ENCODE assay signal across 10 mouse cellular contexts in genomic region chr16:72218021-72218420, GRCm38 (mm10).
A peak's percentile ranks its signal among the peaks of the same experiment; 100 is the strongest.
DNase-seq lines count a peak whose midpoint lies in the region; TF ChIP-seq lines count a peak whose summit lies in the region.
"Had no signal": no experiment of that assay in that cellular context is flagged by ENCODE, and none has a peak within 500 bp of the region (broad histone marks: within the 10 kb centered on the region; RNA-seq: fewer than 3 reads in every experiment).

No protein-coding gene starts in this region.

- H3K4me1 ChIP-seq in MEL (ENCODE audit: control insufficient read depth in 1 of 2, insufficient read depth in 2 of 2, low read length in 2 of 2): no peaks in the 10 kb centered on the region

- H3K27ac ChIP-seq in layer of hippocampus, adult 2 months: no peak overlapping the region
- H3K27ac ChIP-seq in MEL (ENCODE audit: control insufficient read depth, low read depth, low read length): no peak overlapping the region
- H3K27ac ChIP-seq: midbrain, embryonic 15.5 days had no signal

- H3K27me3 ChIP-seq in MEL (ENCODE audit: control insufficient read depth in 1 of 2, insufficient read depth in 2 of 2, low read length in 2 of 2): no peaks in the 10 kb centered on the region
- H3K27me3 ChIP-seq: midbrain, embryonic 15.5 days had no signal

- peak; percentile 7 to 42 for DNase-seq in cerebellum, postnatal 10 days
- no peak for DNase-seq in cerebellum, adult 9-10 months
- DNase-seq in layer of hippocampus, adult 2 months (ENCODE audit: low spot score in 2 of 2): no peak
- DNase-seq in layer of hippocampus, adult 11-12 months (ENCODE audit: low spot score): no peak
- DNase-seq in MEL (ENCODE audit: low read depth, low spot score): peak; percentile 43
- peak; percentile 21 for DNase-seq in forelimb bud, embryonic 11.5 days (ENCODE audit: low read depth, low spot score)
- no peak for DNase-seq in spleen, adult 12 weeks (ENCODE audit: low spot score)
- no peak for DNase-seq in thymus, adult 18-20 months
- DNase-seq: gastrocnemius, postnatal 14 days had no signal

- no peak overlapping the region for H3K4me3 ChIP-seq in layer of hippocampus, adult 2 months
- H3K4me3 ChIP-seq in MEL (ENCODE audit: control insufficient read depth in 1 of 2, insufficient read depth in 1 of 2, low read depth in 2 of 2, low read length in 2 of 2): no peak overlapping the region
- H3K4me3 ChIP-seq: midbrain, embryonic 15.5 days had no signal

- peak; percentile 67 for TF ChIP-seq RAD21 in MEL (IDR thresholded peaks at IDR 0.05; ENCODE audit: low read depth, low read length)

- peak; percentile 89 for TF ChIP-seq CTCF in layer of hippocampus, adult 2 months (conservative IDR thresholded peaks at IDR 0.05)
- TF ChIP-seq CTCF in MEL (IDR thresholded peaks at IDR 0.05 in 2 of 3, conservative IDR thresholded peaks at IDR 0.05 in 1 of 3; ENCODE audit: control insufficient read depth in 1 of 3, insufficient read depth in 1 of 3, low read depth in 2 of 3, low read length in 3 of 3, poor library complexity in 1 of 3, severe bottlenecking in 1 of 3): peak in 2 of 3 experiments; percentile 27 to 67; a peak in 3 of 6 replicates

- TF ChIP-seq EP300 in MEL (IDR thresholded peaks at IDR 0.05; ENCODE audit: low read depth in 1 of 2, low read length in 2 of 2): no peak

- no peak for TF ChIP-seq POLR2A in MEL (IDR thresholded peaks at IDR 0.05; ENCODE audit: control insufficient read depth in 1 of 2, insufficient read depth in 1 of 2, low read depth in 1 of 2, low read length in 2 of 2, poor library complexity in 1 of 2)

- no peaks in the 10 kb centered on the region for H3K9me3 ChIP-seq in MEL (replicated peaks; ENCODE audit: insufficient read depth, low read length)
- H3K9me3 ChIP-seq: midbrain, embryonic 15.5 days had no signal

- H3K36me3 ChIP-seq in MEL (ENCODE audit: control insufficient read depth in 1 of 2, insufficient read depth in 2 of 2, low read length in 2 of 2): no peaks in the 10 kb centered on the region
- H3K36me3 ChIP-seq: midbrain, embryonic 15.5 days had no signal

- H3K79me2 ChIP-seq in MEL (ENCODE audit: control insufficient read depth, insufficient read depth, low read length, poor library complexity): no peaks in the 10 kb centered on the region

- no peak overlapping the region for H3K9ac ChIP-seq in MEL (ENCODE audit: control insufficient read depth, low read depth, low read length, poor library complexity, severe bottlenecking)
- H3K9ac ChIP-seq: midbrain, embryonic 15.5 days had no signal

TF ChIP-seq in MEL, 35 proteins besides CTCF, POLR2A, EP300 and RAD21:
- TF ChIP-seq HCFC1 (IDR thresholded peaks at IDR 0.05; ENCODE audit: low read depth, low read length) (no peak), NRF1 (IDR thresholded peaks at IDR 0.05; ENCODE audit: insufficient read depth, low read depth, low read length, poor library complexity, severe bottlenecking) (no peak), ZMIZ1 (IDR thresholded peaks at IDR 0.05; ENCODE audit: low read depth, low read length) (no peak), MEF2A (IDR thresholded peaks at IDR 0.05; ENCODE audit: extremely low read depth, insufficient replicate concordance, low read depth, low read length, poor library complexity, severe bottlenecking) (no peak), BHLHE40 (IDR thresholded peaks at IDR 0.05; ENCODE audit: borderline replicate concordance, low read depth, low read length) (no peak), TBP (IDR thresholded peaks at IDR 0.05; ENCODE audit: low read depth, low read length) (no peak), MAX (IDR thresholded peaks at IDR 0.05; ENCODE audit: low read length) (no peak), RCOR1 (IDR thresholded peaks at IDR 0.05; ENCODE audit: low read depth, low read length) (no peak), JUND (IDR thresholded peaks at IDR 0.05; ENCODE audit: low read depth, low read length) (no peak), POLR2AphosphoS2 (IDR thresholded peaks at IDR 0.05; ENCODE audit: low read length) (no peak), USF1 (IDR thresholded peaks at IDR 0.05; ENCODE audit: low read depth, low read length) (no peak), SMC3 (IDR thresholded peaks at IDR 0.05; ENCODE audit: low read depth, low read length) (peak; percentile 74), NELFE (IDR thresholded peaks at IDR 0.05; ENCODE audit: low read depth, low read length) (no peak), MAZ (IDR thresholded peaks at IDR 0.05; ENCODE audit: low read depth, low read length) (no peak), E2F4 (IDR thresholded peaks at IDR 0.05; ENCODE audit: borderline replicate concordance, low read depth, low read length) (no peak), TAL1 (IDR thresholded peaks at IDR 0.05; ENCODE audit: low read length) (no peak), ZC3H11A (IDR thresholded peaks at IDR 0.05; ENCODE audit: low read depth, low read length) (peak; percentile 60)

Comparison
In these comparisons a context has a peak if more than half of its experiments do, and no peak if none do; other contexts are left out.
1. DNase-seq: peak in cerebellum, postnatal 10 days (2 of 2), MEL (single experiment) and forelimb bud, embryonic 11.5 days (single experiment); none in cerebellum, adult 9-10 months (single experiment), layer of hippocampus, adult 2 months (0 of 2), layer of hippocampus, adult 11-12 months (single experiment), spleen, adult 12 weeks (single experiment) and thymus, adult 18-20 months (0 of 2).